8 mouse cellular contexts compared by ENCODE assay signal in the genomic region with DNA sequence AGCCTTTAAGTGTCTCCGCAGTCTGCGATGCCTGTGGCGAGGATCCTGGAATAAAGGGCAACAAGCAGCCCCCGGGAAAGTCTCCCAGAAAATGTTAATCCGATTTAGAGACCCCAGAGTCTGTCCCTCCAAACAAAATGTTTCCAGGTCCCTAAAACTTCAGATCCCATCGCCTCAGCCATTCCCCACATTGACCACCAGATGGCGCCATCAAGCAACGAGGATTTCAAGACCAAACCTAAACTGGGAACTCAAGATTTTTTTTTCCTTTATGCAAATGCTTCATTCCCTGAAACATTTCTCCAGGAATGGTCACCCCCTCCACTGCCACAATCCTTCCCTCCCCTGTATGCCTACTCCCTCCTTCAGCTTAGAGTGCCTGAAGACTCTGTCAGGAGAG. TPM values are rescaled to one million over a fixed set of nuclear protein-coding genes. Genes with fewer than 3 reads are reported as not detected.
DNase-seq lines count a peak whose midpoint lies in the region; ATAC-seq and TF ChIP-seq lines count a peak whose summit lies in the region.

TSS of gene C1rb (plus strand) at position 269 of the 400 bp plus-strand sequence.

- H3K27me3 ChIP-seq in embryonic facial prominence, embryonic 15.5 days = no peaks in the 10 kb centered on the region
- no peaks in the 10 kb centered on the region for H3K27me3 ChIP-seq in heart, embryonic 16.5 days (ENCODE audit: control insufficient read depth, insufficient read depth, low read length)

- TF ChIP-seq CTCF in layer of hippocampus, adult 2 months (conservative IDR thresholded peaks at IDR 0.05) = peak; percentile 93

- ATAC-seq in embryonic facial prominence, embryonic 15.5 days (ENCODE audit: insufficient number of reproducible peaks, low FRiP score, low TSS enrichment, low read depth) = no peak
- ATAC-seq in heart, embryonic 16.5 days (replicated peaks; ENCODE audit: extremely low read depth, insufficient read depth, low FRiP score) = no peak
- ATAC-seq in activated CD4-positive, CD25-positive, alpha-beta regulatory T cell, adult 4 months = no peak

- no peaks in the 10 kb centered on the region for H3K36me3 ChIP-seq in embryonic facial prominence, embryonic 15.5 days
- no peaks in the 10 kb centered on the region for H3K36me3 ChIP-seq in heart, embryonic 16.5 days (ENCODE audit: control insufficient read depth, insufficient read depth)

- DNase-seq in MEL-GATA-1-ER (ENCODE audit: extremely low read depth, low read depth) = peak; percentile 28
- peak; percentile 18 to 31 for DNase-seq in adrenal gland, postnatal 4 days (ENCODE audit: low spot score in 2 of 2)
- DNase-seq in layer of hippocampus, adult 2 months (ENCODE audit: low spot score in 2 of 2) = peak; percentile 51 to 77
- DNase-seq in lung, postnatal 10 days = peak; percentile 73
- peak; percentile 64 for DNase-seq in right cerebral cortex, postnatal 14 days

- no peak within 1 kb of the TSS for H3K4me3 ChIP-seq in embryonic facial prominence, embryonic 15.5 days (replicated peaks)
- no peak within 1 kb of the TSS for H3K4me3 ChIP-seq in heart, embryonic 16.5 days (ENCODE audit: low read length)
- no peak within 1 kb of the TSS for H3K4me3 ChIP-seq in layer of hippocampus, adult 2 months

- H3K9ac ChIP-seq in embryonic facial prominence, embryonic 15.5 days = no peak within 1 kb of the TSS
- H3K9ac ChIP-seq in heart, embryonic 16.5 days (ENCODE audit: low read length) = no peak within 1 kb of the TSS

- H3K27ac ChIP-seq in embryonic facial prominence, embryonic 15.5 days (replicated peaks) = no peak within 1 kb of the TSS
- no peak within 1 kb of the TSS for H3K27ac ChIP-seq in heart, embryonic 16.5 days (ENCODE audit: low read length)
- H3K27ac ChIP-seq in layer of hippocampus, adult 2 months = no peak within 1 kb of the TSS

- WGBS in embryonic facial prominence, embryonic 15.5 days = 2% methylated on average over 8 of the region's 8 CpGs
- 7% methylated on average over 8 of the region's 8 CpGs for WGBS in heart, embryonic 16.5 days

- no peaks in the 10 kb centered on the region for H3K9me3 ChIP-seq in embryonic facial prominence, embryonic 15.5 days (replicated peaks)
- no peaks in the 10 kb centered on the region for H3K9me3 ChIP-seq in heart, embryonic 16.5 days (replicated peaks; ENCODE audit: control insufficient read depth, low read length)

- no peaks in the 10 kb centered on the region for H3K4me1 ChIP-seq in embryonic facial prominence, embryonic 15.5 days
- peaks cover 2% of the 10 kb centered on the region; the same call in 1 of the 2 replicates for H3K4me1 ChIP-seq in heart, embryonic 16.5 days (ENCODE audit: control insufficient read depth, insufficient read depth, low read length)

- H3K4me2 ChIP-seq in embryonic facial prominence, embryonic 15.5 days (replicated peaks) = 0 out of 2 replicates have a peak within 1 kb of the TSS, but pooled peaks have one; percentile 17
- H3K4me2 ChIP-seq in heart, embryonic 16.5 days (ENCODE audit: low read depth, low read length) = peak within 1 kb of the TSS; percentile 18; the same call in 1 of the 2 replicates

RNA-seq across cellular contexts. Expression of gene C1rb, which starts in this region (rescaled TPM):
- total RNA-seq in adrenal gland, postnatal 4 days (2021) = 1 to 10 TPM; 3.6 to 5.6 TPM
- polyA plus RNA-seq in embryonic facial prominence, embryonic 15.5 days (2015; fragmentation: Nextera tagmentation; extraction: Ambion mirVana) = not detected in 2 replicates
- polyA plus RNA-seq in heart, embryonic 16.5 days (2015; fragmentation: Nextera tagmentation; extraction: Ambion mirVana) = not detected in 2 replicates
- not detected for total RNA-seq in layer of hippocampus, adult 2 months (2021)
- not detected for polyA plus RNA-seq in activated CD4-positive, CD25-positive, alpha-beta regulatory T cell, adult 4 months (2017; shearing (Covaris generic))

Comparison
In these comparisons a context has a peak if more than half of its experiments do, and no peak if none do; other contexts are left out.
1. RNA of gene C1rb (total RNA-seq): 3.6 to 5.6 TPM in adrenal gland, postnatal 4 days; not detected in layer of hippocampus, adult 2 months; every median in the first group is over 4 times any median in the second.
2. Peak in DNase-seq in layer of hippocampus, adult 2 months; RNA of the gene not detected or under 1 TPM.
3. Peak in every context shown above with its lines, with median percentiles within 50 percentile points of each other: DNase-seq.